Mouse (Mus musculus) intestine, postnatal 0 days (tissue): ENCODE results near the gene Mvb12b. TPM values are rescaled to one million over a fixed set of nuclear protein-coding genes. Genes with fewer than 3 reads are reported as not detected.

Experiments used
- ATAC-seq: fragments of 200-750 bp; cut with Nextera tagmentation; 2 replicates; pipeline ENCODE4 v1.8.0; 2017; ENCODE audit warnings: mild to moderate bottlenecking, moderate TSS enrichment, moderate library complexity
- H3K27ac ChIP-seq: fragments of 300-500 bp; sonication (generic); 2 replicates; pipeline ENCODE4 v1.5.1; 2014; ENCODE audit warnings: mild to moderate bottlenecking, low read depth, low read length, moderate library complexity
- H3K27me3 ChIP-seq: fragments of 300-500 bp; sonication (generic); replicated peaks from 2 replicates; pipeline ENCODE4 v1.6.1; 2014; ENCODE audit warnings: low read length, mixed read lengths; ENCODE audit not compliant: control insufficient read depth, insufficient read depth
- H3K36me3 ChIP-seq: fragments of 300-500 bp; sonication (generic); 2 replicates; pipeline ENCODE4 v1.6.1; 2014; ENCODE audit warnings: mild to moderate bottlenecking, moderate library complexity; ENCODE audit not compliant: control insufficient read depth, insufficient read depth
- H3K4me1 ChIP-seq: fragments of 300-500 bp; sonication (generic); replicated peaks from 2 replicates; pipeline ENCODE4 v1.6.1; 2014; ENCODE audit warnings: antibody characterized with exemption, low read length, mixed read lengths; ENCODE audit not compliant: control insufficient read depth, insufficient read depth
- H3K4me2 ChIP-seq: fragments of 300-500 bp; sonication (generic); replicated peaks from 2 replicates; pipeline ENCODE4 v1.6.1; 2014; ENCODE audit warnings: low read depth, mild to moderate bottlenecking, moderate library complexity
- H3K4me3 ChIP-seq: fragments of 300-500 bp; sonication (generic); 2 replicates; pipeline ENCODE4 v1.5.1; 2014; ENCODE audit warnings: low read depth, low read length
- H3K9ac ChIP-seq: fragments of 300-500 bp; sonication (generic); 2 replicates; pipeline ENCODE4 v1.6.1; 2014; ENCODE audit warnings: mild to moderate bottlenecking, low read depth, low read length
- H3K9me3 ChIP-seq: fragments of 300-500 bp; sonication (generic); 2 replicates; pipeline ENCODE4 v1.6.1; 2016; ENCODE audit warnings: mixed run types; ENCODE audit not compliant: control insufficient read depth
- CTCF ChIP-seq: sonication (generic); IDR thresholded peaks from 2 replicates; pipeline ENCODE4 v1.5.1; 2016; ENCODE audit warnings: low read depth, mild to moderate bottlenecking, control low read depth, antibody characterized with exemption, moderate library complexity
- WGBS: fragments of 180-500 bp; shearing (Covaris S2); extraction: QIAGEN DNeasy Blood & Tissue Kit; methylation state at CpG from one replicate; pipeline ENCODE4 v1.1.7; 2014; 5-methylcytosine and 5-hydroxymethylcytosine counted together
- polyA plus RNA-seq: library from polyadenylated mRNA; unstranded; fragments of >200 nt; fragmentation: Nextera tagmentation; extraction: Ambion mirVana; gene quantifications from 2 replicates; pipeline ENCODE4 v1.2.1, GENCODE M21; 2015

Mvb12b gene
- polyA plus RNA-seq, 1 experiment from 2014 or later: 6.7 TPM

DNA sequence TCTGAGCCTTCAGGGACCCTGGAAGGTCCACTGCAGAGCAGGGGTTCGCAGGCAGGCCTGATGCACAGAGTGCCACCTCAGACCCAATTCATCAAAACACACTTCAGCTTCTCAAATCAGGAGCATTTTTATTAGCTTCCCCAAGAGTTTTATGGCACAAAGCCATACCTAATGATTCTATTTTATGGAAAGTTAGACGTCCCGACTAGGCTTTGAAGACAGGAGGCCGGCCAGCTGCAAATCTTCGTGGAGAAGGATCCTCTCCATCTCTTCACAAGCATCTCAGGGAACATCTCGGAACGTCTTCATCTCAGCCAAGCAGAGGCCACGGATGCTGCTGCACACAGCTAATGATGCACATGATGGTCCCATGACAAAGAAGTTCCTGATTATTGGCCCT is 14.2 kb downstream of the Mvb12b start:
- Histone ChIP-seq H3K9me3 (no peaks in the 10 kb centered on the region), H3K4me1 (peaks cover 11% of the 10 kb centered on the region), H3K36me3 (no peaks in the 10 kb centered on the region; the same call in 1 of the 2 replicates), H3K27me3 (no peaks in the 10 kb centered on the region), H3K9ac (no peak overlapping the region), H3K4me3 (no peak overlapping the region), H3K27ac (no peak overlapping the region), H3K4me2 (no peak overlapping the region)
- 65% methylated on average over 8 of the region's 8 CpGs for WGBS
- no peak for ATAC-seq
- TF ChIP-seq CTCF: no peak

DNA sequence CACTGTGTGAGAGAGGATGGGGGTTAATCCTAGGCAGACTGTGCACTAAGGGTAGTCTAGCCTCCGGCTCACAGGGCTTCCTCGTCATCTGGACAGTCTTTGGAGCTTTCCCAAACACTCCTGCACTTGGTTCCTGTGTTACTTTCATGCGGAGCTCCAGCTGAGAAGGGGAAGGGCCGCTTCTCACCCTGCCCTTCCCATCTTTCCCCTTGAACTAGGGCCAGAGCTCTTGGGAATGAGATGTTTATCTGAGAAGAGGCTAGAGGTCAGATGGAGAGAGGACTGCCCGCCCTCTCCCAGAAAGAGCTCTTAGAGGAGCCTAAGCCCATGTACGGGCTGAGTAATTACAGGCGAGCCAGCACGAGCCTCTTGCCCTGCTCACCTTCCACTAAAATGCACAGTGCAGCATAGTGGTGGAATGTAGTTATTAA is 14.9 kb downstream of the Mvb12b start:
- H3K9me3 ChIP-seq: no peaks in the 10 kb centered on the region
- 68% methylated on average over 8 of the region's 8 CpGs for WGBS
- no peak for ATAC-seq
- no peak overlapping the region for H3K27ac ChIP-seq
- no peaks in the 10 kb centered on the region for H3K27me3 ChIP-seq
- no peak overlapping the region for H3K4me2 ChIP-seq
- H3K9ac ChIP-seq: no peak overlapping the region
- H3K4me1 ChIP-seq: peaks cover 11% of the 10 kb centered on the region
- H3K4me3 ChIP-seq: no peak overlapping the region
- H3K36me3 ChIP-seq: no peaks in the 10 kb centered on the region; the same call in 1 of the 2 replicates
- no peak for TF ChIP-seq CTCF

DNA sequence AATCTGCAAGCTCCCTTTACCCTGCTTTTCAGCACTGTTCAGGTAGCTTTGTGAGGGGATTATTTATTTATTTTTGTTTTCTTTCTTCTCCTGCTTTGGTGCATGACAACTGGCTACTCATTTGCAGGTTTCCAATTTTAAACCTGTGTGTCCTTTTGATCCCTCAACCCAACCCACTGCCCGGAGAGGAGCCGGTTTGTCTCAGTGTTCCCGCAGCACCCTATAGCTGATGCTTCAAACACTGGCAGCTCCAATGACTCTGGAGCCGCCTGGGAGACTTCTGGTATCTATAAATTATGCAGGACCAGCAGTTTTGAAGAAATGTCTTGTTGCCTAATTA is 16.6 kb downstream of the Mvb12b start:
- Histone ChIP-seq H3K4me1 (0 out of 2 replicates have a peak, but pooled peaks cover 5% of the 10 kb centered on the region), H3K4me3 (no peak overlapping the region), H3K27me3 (no peaks in the 10 kb centered on the region), H3K9me3 (no peaks in the 10 kb centered on the region), H3K4me2 (no peak overlapping the region), H3K9ac (no peak overlapping the region), H3K27ac (no peak overlapping the region), H3K36me3 (no peaks in the 10 kb centered on the region; the same call in 1 of the 2 replicates)
- WGBS: 95% methylated on average over 4 of the region's 4 CpGs
- no peak for ATAC-seq
- TF ChIP-seq CTCF: no peak

DNA sequence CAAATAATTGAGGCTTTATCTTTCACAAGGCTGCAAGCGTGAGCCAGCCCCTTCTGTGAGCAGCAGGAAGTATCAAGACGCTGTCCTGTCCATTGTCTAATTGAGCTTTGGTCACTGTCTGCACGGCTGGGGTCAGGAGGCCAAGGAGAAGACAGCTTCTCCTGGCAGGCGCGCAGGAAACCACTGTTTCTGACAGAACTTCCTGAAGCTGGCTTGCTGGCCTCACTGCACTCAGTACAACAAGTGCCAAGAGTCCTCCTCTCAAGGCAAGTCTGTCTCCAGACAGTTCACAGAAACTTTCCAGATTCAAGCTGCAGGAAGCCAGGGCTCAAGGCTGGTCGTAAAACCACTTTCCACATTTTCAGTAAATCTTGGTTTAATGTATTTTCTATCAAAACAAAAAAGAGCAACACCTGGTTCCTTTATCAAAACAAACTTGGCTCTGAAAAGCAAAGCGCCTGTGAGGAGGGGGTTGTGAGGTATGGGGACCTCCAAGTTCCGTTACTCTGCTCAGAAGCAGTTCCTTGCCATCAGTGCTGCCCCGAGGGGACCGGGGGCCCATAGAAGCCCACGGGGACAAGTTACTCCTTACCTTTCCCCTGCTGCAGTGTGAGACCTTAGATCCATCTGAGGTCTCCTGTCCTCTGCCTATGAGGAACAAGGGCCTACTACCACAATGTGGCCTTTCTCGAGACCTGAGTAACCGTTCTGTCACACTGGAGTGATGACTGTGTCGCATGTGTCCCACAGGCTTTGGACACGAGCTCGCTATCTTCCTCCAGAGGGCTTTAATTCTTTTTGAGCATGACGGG is 17.2 kb downstream of the Mvb12b start:
- no peaks in the 10 kb centered on the region for H3K9me3 ChIP-seq
- H3K4me3 ChIP-seq: no peak overlapping the region
- WGBS: 55% methylated on average over 17 of the region's 17 CpGs
- H3K27ac ChIP-seq: no peak overlapping the region
- TF ChIP-seq CTCF: no peak
- H3K9ac ChIP-seq: no peak overlapping the region
- no peaks in the 10 kb centered on the region; the same call in 1 of the 2 replicates for H3K36me3 ChIP-seq
- H3K4me1 ChIP-seq: 0 out of 2 replicates have a peak, but pooled peaks cover 5% of the 10 kb centered on the region
- no peak overlapping the region for H3K4me2 ChIP-seq
- no peak for ATAC-seq
- H3K27me3 ChIP-seq: no peaks in the 10 kb centered on the region

DNA sequence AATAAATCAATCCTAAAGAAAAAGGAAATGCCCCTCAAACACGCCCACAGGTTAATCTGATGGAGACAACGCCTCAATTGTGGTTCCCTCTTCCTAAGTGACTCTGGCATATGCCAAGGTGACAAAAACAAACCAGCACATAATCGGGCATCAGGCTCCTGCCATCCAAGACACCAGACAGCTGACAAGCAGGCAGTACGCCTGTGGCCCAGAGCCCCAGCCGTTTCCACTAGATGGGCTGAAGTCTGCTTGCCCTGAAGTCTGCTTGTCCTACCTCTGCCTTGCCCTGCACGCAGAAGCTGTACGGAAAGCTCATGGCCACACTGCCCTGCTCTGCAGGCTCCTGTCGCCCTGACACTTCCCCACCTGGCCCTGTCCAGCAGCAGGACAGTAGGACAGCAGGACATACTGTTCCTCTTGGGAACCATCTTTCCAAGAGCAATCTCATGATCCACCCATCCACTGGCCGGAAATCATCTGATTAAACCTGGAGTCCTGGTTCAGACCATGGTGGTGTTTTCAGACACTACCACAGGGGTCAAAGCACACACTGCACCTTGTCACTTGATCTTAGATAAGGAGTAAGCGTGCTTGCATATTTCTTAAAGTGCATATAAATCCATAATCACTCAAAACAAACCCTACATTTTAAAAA is 17.9 kb downstream of the Mvb12b start:
- Histone ChIP-seq H3K9me3 (no peaks in the 10 kb centered on the region), H3K4me2 (no peak overlapping the region), H3K27ac (no peak overlapping the region), H3K4me3 (no peak overlapping the region), H3K9ac (no peak overlapping the region), H3K36me3 (no peaks in the 10 kb centered on the region; the same call in 1 of the 2 replicates), H3K27me3 (no peaks in the 10 kb centered on the region), H3K4me1 (0 out of 2 replicates have a peak, but pooled peaks cover 5% of the 10 kb centered on the region)
- TF ChIP-seq CTCF: no peak
- 60% methylated on average over 10 of the region's 10 CpGs for WGBS
- no peak for ATAC-seq

DNA sequence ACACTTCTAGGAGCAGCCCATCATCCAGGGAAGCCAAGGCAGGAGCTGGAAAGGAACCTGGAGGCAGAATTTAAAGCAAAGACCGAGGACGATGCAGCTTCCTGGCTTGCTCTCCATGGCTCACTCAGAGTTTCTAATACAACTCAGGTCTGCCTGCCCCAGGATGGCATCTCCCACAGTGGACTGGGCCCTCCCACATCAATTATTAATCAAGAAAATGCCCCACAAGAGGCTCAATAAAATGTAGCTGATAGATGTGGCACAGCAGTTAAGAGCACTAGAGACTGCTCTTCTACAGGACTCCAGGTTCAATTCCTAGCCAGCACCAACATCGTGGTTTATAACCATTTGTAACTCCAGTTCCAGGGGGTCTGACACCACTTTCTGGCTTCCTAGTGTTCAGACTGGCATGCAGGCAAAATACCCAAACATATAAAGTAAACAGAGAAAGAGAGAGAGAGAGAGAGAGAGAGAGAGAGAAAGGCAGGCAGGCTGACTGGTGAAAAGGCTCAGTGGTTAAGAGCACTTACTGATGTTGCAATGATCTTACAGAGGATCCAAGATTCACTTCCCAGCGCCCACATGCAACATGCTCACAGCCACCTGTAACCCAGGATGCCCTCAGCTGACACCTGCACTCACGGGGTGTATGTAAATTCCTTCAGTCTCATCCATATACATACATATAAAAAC is 18.6 kb downstream of the Mvb12b start:
- Histone ChIP-seq H3K9ac (no peak overlapping the region), H3K4me1 (0 out of 2 replicates have a peak, but pooled peaks cover 5% of the 10 kb centered on the region), H3K27me3 (no peaks in the 10 kb centered on the region), H3K27ac (no peak overlapping the region), H3K4me3 (no peak overlapping the region), H3K36me3 (no peaks in the 10 kb centered on the region; the same call in 1 of the 2 replicates), H3K9me3 (no peaks in the 10 kb centered on the region), H3K4me2 (no peak overlapping the region)
- no peak for ATAC-seq
- 71% methylated on average over 5 of the region's 5 CpGs for WGBS
- TF ChIP-seq CTCF: no peak
